Mouse (Mus musculus) ES-E14 (cell line): ENCODE data around the gene Lpin2. TPM values are rescaled to one million over a fixed set of nuclear protein-coding genes. Genes with fewer than 3 reads are reported as not detected.

Experiments used
- DNase-seq: peaks from one replicate; pipeline ENCODE4 v3.0.0-alpha.2; 2013; ENCODE audit warnings: low read depth, low spot score
- H3K27ac ChIP-seq: 2 replicates; pipeline ENCODE4 v1.5.1; 2012; ENCODE audit warnings: low read depth, mild to moderate bottlenecking, low read length, moderate library complexity, mixed read lengths; ENCODE audit not compliant: poor library complexity, insufficient read depth, severe bottlenecking
- H3K36me3 ChIP-seq: 2 replicates; pipeline ENCODE4 v1.6.1; 2012; ENCODE audit warnings: mild to moderate bottlenecking, low read length, moderate library complexity, mixed read lengths; ENCODE audit not compliant: control insufficient read depth, poor library complexity, insufficient read depth, severe bottlenecking
- H3K4me1 ChIP-seq, 2 experiments: fragments of 150-350 bp in 1 of 2; sonication (generic) in 1 of 2; 2 replicates each; pipeline ENCODE4 v1.6.1; 2012; ENCODE audit warnings: low read length in 2 of 2, mild to moderate bottlenecking in 1 of 2, mixed read lengths in 1 of 2; ENCODE audit not compliant: control insufficient read depth in 2 of 2, insufficient read depth in 2 of 2, poor library complexity in 1 of 2
- H3K4me3 ChIP-seq, 2 experiments: fragments of 150-350 bp in 1 of 2; sonication (generic) in 1 of 2; 2 replicates each; pipeline ENCODE4 v1.5.1; 2012; ENCODE audit warnings: low read length in 2 of 2, low read depth in 1 of 2, mild to moderate bottlenecking in 1 of 2, mixed read lengths in 1 of 2; ENCODE audit not compliant: insufficient read depth in 1 of 2, poor library complexity in 1 of 2, severe bottlenecking in 1 of 2
- H3K9ac ChIP-seq: 2 replicates; pipeline ENCODE4 v1.6.1; 2012; ENCODE audit warnings: low read depth, mild to moderate bottlenecking, low read length, mixed read lengths; ENCODE audit not compliant: poor library complexity, insufficient read depth, severe bottlenecking
- H3K9me3 ChIP-seq: fragments of 150-350 bp; sonication (generic); 2 replicates; pipeline ENCODE4 v1.6.1; 2012; ENCODE audit warnings: low read depth, mild to moderate bottlenecking, low read length; ENCODE audit not compliant: control insufficient read depth, insufficient read depth
- CHD2 ChIP-seq: IDR thresholded peaks from 2 replicates; pipeline ENCODE4 v1.6.1; 2014; ENCODE audit warnings: mild to moderate bottlenecking, low read depth, low read length, inconsistent platforms
- HCFC1 ChIP-seq: IDR thresholded peaks from 2 replicates; pipeline ENCODE4 v1.6.1; 2012; ENCODE audit warnings: low read length, inconsistent platforms, borderline replicate concordance; ENCODE audit not compliant: insufficient read depth
- MAFK ChIP-seq: IDR thresholded peaks from 2 replicates; pipeline ENCODE4 v1.6.1; 2014; ENCODE audit warnings: mild to moderate bottlenecking, low read depth, low read length, inconsistent platforms; ENCODE audit not compliant: insufficient read depth
- ZC3H11A ChIP-seq: IDR thresholded peaks from 2 replicates; pipeline ENCODE4 v1.6.1; 2012; ENCODE audit warnings: low read depth, mild to moderate bottlenecking, inconsistent platforms, low read length, borderline replicate concordance
- ZNF384 ChIP-seq: IDR thresholded peaks from 2 replicates; pipeline ENCODE4 v1.6.1; 2012; ENCODE audit warnings: low read depth, low read length, inconsistent platforms
- in situ Hi-C, 2 experiments: fragments of 600-800 bp; cut with MboI; formaldehyde crosslinking; loops; one replicate each; pipeline ENCODE4 v1.15.1; 2025; ENCODE audit warnings: low sequenced_read_pairs in 2 of 2, inconsistent platforms in 1 of 2; ENCODE audit not compliant: unreplicated experiment in 2 of 2
- total RNA-seq: library from RNA; depleted of rRNA; stranded (reverse); fragments of 300-350 nt; gene quantifications from 2 replicates; pipeline ENCODE4 v1.2.3, GENCODE M21; 2012

Gene Lpin2
- total RNA-seq, 1 experiment: 12.6 TPM

- no peaks in the 10 kb centered on the region for H3K36me3 ChIP-seq
- no peak overlapping the region for H3K27ac ChIP-seq
- H3K9ac ChIP-seq: no peak overlapping the region
- in situ Hi-C loops: no loop called here
- no peak overlapping the region for H3K4me3 ChIP-seq
- no peaks in the 10 kb centered on the region for H3K4me1 ChIP-seq
- DNase-seq: no peak
- no peak for TF ChIP-seq MAFK
- TF ChIP-seq CHD2: no peak
- no peak for TF ChIP-seq HCFC1
- TF ChIP-seq ZC3H11A: no peak
- no peak for TF ChIP-seq ZNF384
- no peaks in the 10 kb centered on the region for H3K9me3 ChIP-seq
Observed at GRCm38 (mm10) chr17:71287586-71287985, 105.2 kb downstream of the Lpin2 start.

DNA sequence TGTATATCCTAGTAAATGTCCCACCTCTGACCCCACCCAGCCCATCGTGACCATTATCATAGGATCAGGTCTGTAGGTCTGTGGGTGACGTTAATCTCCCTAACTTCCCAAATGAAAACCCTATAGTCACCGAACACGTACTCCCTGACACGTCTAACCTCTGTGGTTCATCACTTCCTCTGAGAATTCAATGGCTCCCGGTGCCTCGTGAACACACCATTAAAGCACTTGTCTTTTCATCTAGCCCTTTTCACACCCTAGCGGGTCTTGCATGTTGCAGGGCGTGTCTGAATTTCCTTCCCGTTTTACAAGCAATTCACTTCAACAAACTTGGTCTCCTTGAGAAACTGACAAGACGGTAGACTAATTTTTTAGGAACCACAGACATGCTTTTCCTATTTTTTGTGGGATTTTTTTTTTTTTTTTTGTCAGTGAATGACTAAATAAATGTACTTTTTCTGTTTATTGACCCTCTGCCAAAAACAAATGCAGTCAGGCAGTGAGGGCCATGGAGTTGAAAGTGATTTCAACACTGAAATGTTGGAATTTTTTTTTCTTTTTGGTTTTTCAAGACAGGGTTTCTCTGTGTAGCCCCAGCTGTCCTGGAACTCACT, 105.9 kb downstream of the Lpin2 start:
- no peak for DNase-seq
- Histone ChIP-seq H3K4me1 (no peaks in the 10 kb centered on the region), H3K9ac (no peak overlapping the region), H3K4me3 (no peak overlapping the region), H3K9me3 (no peaks in the 10 kb centered on the region), H3K36me3 (no peaks in the 10 kb centered on the region), H3K27ac (no peak overlapping the region)
- TF ChIP-seq HCFC1: no peak
- no peak for TF ChIP-seq MAFK
- no peak for TF ChIP-seq CHD2
- TF ChIP-seq ZNF384: no peak
- no peak for TF ChIP-seq ZC3H11A
- in situ Hi-C loops: no loop called here

DNA sequence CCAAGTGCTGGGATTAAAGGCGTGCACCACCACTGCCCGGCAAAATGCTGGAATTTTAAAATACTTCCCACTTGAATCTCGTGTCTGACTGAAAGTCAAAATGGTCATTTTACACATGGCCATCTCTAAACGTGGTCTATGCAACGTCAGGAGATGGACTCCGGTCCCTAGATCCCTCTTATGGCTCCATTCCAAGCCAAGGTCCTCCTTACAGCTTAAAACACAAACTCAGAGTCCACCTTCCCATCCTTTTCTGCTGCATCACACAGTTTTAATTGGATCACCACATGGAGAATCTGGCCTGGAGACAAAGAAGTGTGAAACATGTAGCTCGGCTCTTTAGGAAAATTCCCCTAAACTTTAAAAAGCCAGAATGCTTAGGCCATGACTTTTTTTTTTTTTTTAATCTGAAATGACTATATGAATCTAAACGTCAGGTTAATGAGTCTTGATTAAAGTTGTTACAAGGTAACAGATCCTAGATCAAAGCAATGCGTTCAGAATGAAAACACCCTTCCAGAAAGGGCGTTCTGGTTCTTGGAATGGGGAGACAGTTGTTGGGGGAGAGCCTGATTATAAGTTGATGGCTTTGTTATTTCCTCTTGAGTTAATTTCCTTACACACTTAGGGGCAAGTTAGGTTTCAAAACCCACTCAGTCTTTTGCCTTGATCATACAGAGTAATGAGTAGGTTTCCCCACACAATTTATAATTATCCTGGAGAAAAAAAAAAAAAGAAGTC, 106.6 kb downstream of the Lpin2 start:
- TF ChIP-seq ZC3H11A: no peak
- Histone ChIP-seq H3K4me3 (no peak overlapping the region), H3K27ac (no peak overlapping the region), H3K9me3 (no peaks in the 10 kb centered on the region), H3K36me3 (no peaks in the 10 kb centered on the region), H3K4me1 (no peaks in the 10 kb centered on the region), H3K9ac (no peak overlapping the region)
- DNase-seq: no peak
- in situ Hi-C loops: no loop called here

- H3K4me3 ChIP-seq: no peak overlapping the region
- no peak for TF ChIP-seq CHD2
- TF ChIP-seq ZNF384: no peak
- TF ChIP-seq MAFK: no peak
- no peak for TF ChIP-seq HCFC1
- no peak for TF ChIP-seq ZC3H11A
- no peaks in the 10 kb centered on the region for H3K36me3 ChIP-seq
- no peak overlapping the region for H3K27ac ChIP-seq
- in situ Hi-C loops: no loop called here
- no peak overlapping the region for H3K9ac ChIP-seq
- no peaks in the 10 kb centered on the region for H3K4me1 ChIP-seq
- no peak for DNase-seq
- H3K9me3 ChIP-seq: no peaks in the 10 kb centered on the region
Observed at GRCm38 (mm10) chr17:71289572-71290176, 107.3 kb downstream of the Lpin2 start.
